Mouse (Mus musculus) urinary bladder, postnatal 36 days (tissue): Measurements from ENCODE around the gene Nfatc2.

Experiments
- DNase-seq, 2 experiments: peaks; one replicate each; pipeline ENCODE4 v3.0.0; 2022; ENCODE audit warnings: low spot score in 2 of 2, mixed read lengths in 1 of 2

Gene Nfatc2

DNA sequence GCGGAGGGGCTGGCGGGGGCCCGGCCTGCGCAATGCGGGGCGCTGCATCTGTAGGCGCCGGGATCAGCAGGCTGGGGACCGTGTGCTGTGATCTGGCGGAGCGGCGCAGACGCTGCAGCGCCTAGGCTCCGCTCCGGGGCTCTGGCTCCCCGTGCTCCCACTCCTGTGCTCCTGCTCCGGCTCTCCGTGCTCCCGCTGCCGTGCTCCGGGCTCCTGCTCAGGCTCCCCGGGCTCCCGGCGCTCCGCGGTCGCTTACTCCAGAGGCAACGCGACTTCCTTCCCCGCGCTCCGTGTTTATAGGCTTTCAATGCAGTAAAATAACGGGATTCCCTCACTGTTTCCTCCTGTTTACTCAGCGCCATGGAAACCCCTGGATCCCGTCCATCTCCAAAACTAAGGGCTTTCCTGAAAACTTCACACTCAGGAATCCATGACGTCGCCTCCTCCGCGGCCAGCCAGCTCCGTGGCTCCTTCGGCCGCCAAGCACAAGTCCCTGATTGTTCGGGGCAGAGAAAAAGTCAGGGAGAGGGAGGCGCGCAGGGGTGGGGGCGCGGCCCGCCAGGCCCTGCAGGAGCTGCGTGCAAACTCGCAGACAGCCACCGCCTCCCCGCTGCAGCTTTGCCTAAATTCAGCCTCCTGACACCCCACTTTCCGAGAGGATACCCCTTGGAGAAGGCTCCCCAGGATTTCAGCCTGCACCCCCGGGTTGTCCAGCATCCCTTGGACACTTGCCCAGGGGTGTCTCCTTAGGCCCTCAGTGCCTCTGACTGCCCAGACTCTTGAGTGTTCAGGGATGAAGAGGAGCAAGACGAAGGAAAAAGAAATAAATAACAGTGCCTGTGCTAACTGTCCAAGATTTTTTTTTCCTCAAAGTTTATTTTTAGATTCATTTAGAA is at the start of gene Nfatc2:
Nfatc2 (minus strand) TSS at position 167 of the 896 bp plus-strand sequence.
- DNase-seq, result peak; percentile 60 to 85

DNA sequence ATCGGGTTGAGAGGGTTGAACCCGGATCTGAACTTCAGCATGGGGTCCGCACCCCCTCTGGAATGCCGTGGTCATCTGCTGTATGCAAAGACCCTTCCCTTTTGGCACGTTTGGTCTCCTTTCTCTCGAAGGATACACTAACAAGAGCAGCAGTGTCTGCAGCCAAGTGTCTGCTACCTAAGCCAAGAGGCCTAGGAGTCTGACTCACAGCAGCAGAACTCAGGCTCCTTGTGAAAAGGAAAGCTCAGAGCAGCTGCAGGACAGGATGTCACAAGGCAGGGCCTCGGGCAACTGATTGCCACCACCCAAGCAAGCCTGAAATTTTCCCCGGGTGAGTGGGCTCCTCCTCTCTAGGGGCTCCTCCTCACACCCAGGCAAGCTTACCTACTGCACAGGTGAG is 46.7 kb upstream of the Nfatc2 start:
- no peak for DNase-seq

DNA sequence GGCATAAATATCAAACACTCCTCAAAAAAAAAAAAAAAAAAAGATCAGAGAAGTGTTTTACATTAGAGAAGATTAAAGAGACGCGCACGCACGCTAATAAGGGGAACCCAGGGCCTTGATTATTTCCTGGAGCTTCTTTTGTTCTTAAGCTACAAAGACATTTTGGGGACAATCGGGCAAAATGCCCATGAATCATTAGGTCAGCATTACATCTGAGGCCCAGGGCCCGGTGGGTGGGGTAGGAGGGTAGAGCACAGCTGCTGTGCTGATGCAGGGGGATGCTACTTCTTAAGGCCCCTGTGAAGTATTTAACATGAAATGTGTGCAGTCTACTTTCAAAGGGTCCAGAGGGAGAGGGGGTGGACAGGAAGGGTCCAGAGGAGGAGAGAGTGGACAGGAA is 43.4 kb upstream of the Nfatc2 start:
- DNase-seq, result no peak

DNA sequence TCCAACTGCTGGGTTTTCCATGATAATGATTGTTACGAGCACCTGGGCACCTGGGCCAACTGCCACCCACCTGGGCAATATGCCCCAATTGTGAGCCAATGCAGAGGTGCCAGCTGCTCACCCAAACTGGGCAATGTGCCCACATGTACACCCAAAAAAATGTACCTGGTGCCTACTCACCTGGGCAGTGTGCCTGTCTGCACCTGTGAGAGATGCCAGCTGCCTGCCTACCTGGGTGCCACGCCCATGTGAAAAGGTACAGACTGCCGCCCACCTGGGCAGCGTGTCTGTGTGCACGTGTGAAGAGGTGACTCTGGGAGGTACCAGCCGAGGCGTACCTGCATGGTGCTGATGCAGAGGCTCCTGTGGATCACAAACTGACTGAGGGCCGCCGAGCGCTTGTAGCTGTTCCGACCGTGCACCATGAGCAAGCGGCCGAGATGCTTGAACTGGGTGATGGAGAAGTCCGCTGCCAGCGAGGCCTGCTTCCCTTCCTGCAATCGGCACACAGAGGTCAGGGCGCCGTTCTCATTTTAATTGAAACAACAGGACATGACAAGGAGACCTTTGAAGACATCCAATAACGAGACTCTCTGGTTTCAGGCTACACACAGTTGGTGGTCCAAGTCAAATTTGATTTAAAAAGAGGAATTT is 42.2 kb upstream of the Nfatc2 start:
- DNase-seq, result no peak

DNA sequence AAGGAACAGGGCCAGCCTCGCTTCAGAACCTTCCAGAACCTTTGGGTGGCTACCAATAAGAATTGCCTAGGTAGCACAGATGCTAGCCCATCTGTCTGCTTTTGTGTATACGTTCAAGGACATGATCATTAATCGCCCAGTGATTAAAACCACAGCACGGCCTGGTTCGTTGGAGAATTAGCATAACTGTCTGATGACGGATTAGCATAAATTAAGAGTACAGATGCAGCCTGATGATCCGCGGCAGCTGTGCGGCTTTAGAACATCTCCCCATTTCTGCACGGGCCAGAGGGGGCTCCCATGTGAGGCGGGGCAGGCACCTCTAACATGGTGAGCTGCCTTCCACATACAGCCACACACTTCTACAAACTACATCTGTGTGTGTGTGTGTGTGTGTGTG is 40.7 kb upstream of the Nfatc2 start:
- DNase-seq, result no peak

DNA sequence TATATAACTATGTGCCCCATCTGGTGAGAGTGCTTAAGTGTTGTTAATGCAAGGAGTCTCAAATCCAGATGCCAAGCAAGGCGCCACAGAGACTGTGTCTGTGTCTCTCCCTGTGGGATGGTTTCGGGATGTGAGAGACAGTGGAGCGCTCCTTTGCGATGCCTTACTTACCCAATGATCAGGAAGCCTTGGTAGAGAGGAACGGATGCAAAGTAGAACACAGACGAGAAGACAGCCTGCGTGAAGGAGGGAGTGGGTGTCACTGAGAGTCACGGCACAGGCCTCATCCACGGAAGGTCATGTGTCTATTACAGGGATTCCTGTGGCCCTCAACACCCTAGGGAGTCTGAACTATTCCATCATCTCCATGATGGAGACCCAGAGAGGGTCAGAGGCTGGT is 39.0 kb upstream of the Nfatc2 start:
- DNase-seq, result no peak

DNA sequence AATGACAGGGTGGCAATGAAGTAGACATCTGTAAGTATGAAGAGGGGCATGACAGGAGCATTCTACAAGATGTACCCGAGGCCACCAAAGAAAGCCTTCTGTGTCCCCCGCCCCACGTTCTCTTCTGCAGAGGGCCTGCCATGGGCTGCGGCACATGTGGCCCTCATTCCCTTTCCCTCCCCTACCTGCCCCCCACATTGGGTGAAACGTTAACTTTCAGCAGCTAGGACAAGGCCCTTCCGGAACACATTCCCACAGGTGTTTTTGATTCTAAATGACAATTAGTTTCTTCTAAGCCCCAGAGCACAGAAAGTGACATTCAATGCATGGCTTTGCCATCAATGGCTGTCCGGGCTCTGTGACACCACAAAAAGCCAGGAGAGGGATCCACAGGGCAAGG is 33.4 kb upstream of the Nfatc2 start:
- no peak for DNase-seq

DNA sequence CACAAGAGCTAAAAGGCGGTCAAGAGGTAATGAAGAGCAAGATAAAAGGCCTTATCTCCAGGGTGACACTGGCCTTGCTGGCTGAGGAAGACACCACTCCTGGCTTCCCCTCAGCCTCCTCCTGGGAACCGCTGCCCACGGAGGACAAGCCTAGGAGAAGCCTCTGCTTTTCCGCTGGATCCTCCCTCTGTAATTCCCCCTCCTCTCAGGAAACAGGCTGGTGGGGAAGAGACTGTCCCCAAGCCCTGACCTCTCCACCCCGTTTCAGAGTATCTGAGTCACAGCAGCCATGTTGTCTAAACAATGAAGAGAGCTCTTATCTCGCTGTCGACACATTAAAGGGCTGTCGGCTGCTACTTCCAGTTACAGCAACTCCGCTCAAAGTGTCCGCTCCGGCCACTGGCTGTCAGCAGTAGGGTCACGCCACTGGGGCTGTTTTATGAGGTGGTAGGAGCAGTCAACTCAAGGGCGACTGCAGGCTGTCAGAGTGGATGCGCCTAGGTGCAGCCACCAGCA is 31.9 kb upstream of the Nfatc2 start:
- no peak for DNase-seq

DNA sequence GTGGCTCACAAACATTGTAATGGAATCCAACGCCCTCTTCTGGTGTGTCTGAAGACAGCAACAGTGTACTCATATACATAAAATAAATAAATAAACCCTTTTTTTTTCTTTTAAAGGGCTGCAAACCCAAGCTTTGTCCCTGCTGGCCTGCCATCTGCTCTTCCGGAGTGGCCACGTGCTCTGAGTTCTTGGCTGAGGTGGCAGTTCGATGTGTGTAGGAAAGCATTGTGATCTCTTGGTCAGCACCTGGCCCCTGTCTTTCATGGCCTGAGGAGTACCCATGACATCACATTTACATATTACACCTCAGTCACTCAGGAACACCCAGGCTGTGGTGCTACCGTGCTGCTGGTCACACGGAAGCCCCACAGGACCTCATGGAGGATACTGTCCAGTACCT is 31.1 kb upstream of the Nfatc2 start:
- DNase-seq, result no peak

DNA sequence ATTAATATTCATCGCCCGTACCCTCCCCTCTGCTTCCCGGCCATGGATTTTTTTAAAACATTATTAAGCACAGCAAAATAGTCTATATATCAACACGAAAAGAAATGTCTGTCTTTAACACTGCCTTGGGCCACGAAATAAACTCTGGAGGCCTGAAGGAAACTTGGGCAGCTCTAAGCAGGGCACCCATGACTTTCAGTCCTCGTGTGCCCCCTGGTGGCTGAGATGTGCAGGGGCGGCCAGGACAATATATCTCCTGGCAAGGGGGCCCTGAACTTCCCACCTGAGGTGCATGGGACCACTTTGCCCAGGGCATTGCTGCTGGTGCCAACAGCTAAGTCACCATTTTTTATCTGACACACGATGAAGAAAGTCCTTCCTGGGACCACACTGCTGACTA is 27.3 kb upstream of the Nfatc2 start:
- DNase-seq, result peak; percentile 66 to 78

DNA sequence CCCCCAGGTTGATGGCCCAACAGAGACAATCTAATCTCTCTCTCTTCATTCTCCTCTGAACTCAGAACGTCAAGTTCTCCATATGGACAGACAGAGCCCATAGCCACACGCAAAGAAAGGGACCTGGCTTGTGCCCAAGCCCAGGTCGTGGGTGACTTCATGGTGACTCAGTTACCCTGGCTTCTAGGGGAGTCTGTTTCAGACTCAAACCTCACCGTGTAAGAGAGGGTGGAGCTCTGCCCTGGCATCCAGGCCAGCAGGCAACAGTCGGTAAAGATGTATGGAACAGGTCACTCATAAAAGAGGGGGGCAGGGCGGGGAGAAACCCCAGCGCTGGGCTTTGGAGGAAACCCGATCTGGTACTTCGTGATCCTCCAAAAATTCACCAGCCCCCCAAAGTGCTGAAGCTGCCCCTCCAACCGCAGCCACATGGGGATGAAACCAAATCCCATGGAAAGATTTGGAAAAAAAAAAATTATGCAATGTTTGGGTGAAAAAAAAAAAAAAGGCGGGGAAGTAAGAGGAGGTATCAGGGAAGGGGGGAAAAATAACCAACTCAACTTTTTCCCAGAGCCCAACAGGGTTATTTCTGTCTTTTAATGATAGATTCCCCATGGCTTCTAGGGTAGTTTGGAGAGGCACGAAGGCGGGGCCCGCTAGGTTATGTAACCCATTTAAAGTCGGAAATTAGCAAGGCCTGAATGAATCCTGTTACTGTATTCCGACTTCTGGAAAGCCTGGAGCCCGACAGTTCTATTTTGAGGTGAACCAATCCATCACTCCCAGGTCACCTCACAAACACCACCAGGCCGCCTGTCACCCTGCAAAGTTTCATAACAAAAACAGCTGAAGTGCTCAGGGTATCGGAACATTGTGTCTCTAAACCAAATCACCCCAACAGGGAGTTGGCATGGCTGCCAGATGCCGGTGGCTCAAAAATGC is 26.6 kb upstream of the Nfatc2 start:
- DNase-seq, result no peak

DNA sequence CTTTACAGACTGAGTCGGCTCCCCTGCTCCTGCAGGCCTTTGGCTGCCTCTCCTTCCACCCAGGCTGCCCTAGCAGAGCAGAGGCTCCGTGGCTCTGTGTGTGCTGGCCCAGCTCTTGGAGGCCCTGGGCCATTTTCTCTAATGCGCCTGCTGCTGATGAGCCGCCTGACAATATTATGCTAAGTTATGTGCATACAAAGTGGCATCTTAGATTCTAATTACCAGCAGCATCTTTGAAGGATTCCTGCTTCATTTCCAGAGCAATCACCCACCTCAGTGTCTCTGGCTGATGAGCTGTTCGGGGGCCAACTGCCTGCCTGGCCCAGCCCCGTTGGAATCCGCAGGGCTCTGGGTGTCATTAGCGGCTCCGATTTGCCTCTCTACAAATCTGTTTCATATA is 24.9 kb upstream of the Nfatc2 start:
- no peak for DNase-seq

DNA sequence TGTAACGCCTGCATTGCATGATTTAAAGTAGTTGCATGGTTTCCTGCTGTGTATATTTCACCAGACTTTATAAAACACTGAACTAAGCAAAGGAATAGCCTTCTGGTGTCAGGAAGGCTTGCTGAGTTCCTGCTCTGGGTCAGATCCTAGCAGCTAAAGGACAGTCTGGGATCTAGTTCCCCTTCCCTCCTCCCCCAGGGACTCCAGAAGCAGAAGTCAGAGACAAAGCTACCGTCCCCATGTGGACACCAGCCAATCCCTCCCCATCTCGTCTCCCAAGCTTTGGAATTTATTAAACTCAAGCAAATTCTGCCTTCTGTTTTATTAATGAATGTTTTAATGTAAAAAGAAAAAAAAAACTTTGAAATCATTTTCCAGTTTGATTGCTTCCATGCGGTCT is 23.6 kb upstream of the Nfatc2 start:
- DNase-seq, result no peak

DNA sequence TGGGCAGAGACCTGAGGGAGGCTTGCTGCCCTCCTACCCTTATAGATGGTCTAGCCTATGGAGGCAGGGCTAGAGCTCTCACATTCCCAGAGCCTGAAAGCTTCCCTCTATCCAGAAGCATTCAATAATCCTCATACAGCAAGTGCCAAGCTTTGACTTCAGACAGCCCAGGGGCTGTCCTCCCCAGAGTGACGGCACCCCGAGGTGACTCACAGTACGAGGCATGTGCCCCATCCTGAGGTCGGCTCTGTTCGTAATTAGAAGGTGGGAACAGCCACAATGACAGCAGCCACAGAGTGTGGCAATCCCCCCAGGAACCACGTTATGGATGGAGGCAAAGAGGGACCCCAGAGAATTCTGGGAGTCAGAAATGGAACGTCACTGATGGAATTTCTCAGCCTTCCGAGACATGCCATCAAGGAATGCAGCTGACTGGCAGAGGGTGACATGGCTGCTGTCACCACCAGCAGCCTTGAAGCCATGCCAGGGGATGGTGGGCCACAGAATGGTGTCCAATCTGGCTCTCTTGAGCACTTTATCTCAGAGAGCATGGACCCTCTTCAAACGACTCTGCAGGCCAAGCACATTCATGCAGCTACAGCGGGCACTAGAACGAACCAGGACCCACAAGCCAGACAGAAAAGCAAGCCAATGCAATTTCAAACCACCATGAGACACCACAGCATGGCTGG is 19.8 kb upstream of the Nfatc2 start:
- DNase-seq, result no peak

DNA sequence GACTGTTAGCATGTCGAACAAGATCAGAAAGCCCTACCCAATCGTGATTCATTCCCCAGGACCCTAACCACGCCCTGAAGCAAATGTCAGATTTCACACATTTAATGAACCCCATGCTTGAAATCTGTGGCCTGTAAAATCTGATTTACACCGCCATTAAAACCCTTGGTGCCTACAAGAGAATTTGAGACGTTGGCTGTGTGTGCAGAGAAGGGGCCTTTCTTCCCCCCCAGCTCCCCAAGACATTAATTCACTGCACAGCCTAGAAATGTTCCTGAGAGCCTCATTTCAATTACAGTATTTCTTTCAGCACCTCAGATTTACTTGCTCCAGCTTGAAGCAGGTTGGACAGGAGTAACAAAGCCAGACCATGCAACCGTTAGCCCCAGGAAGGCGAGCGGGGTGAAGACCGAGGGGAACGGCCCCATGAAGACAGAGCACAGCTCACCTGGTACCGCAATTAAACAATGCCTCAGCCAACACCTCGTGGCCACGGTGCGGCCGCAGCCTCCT is 16.8 kb upstream of the Nfatc2 start:
- DNase-seq, result no peak

DNA sequence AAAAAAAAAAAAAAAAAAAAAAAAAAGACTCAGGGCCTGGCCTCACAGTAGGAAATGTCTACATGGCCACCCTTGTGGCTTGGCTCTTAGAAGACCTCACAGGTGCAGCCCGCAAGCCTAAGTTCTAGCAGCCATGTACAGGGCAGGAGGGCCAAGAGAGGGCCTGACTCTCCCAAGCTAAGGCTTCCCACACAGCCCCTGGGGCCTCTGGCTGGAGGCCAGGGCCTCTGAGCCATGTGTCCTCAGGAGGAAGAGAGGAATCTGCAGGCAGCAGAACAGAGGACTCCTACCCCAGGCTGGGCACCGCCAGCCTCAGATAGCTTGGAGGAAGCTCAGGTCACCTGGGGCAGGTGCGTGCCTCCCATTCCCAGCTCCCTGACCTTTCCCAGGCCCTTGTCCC is 13.7 kb upstream of the Nfatc2 start:
- no peak for DNase-seq

DNA sequence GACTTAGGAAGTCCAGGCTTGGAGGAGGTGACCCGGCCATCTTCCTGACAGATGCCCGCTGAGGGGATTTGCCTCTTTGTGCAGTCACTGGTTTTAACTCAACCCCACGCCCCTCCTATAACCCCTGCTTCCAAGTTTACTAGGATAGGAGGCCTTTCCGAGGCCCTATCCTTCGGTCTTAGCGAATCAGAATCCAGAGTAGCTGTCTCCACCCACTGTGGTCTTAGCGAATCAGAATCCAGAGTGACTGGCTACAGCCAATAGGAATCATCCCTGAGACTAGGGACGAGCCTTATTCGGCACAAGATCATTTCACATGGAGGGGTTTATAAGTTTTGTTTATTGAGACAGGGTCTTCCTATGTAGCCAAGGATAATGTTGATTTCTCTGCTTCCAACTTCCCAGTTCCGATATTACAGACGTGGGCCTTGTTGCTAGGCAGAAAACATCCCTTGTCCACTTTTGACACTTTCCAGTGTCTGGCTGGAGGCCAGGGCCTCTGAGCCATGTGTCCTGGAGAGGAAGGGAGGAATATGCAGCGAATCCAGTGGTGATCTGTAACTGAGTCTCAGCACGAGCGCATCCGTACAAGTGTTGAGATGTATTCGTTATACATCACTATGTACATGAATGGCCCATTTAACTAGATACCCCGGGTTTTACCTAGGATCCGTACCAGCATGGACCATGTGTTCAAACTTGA is 12.9 kb upstream of the Nfatc2 start:
- DNase-seq, result no peak

DNA sequence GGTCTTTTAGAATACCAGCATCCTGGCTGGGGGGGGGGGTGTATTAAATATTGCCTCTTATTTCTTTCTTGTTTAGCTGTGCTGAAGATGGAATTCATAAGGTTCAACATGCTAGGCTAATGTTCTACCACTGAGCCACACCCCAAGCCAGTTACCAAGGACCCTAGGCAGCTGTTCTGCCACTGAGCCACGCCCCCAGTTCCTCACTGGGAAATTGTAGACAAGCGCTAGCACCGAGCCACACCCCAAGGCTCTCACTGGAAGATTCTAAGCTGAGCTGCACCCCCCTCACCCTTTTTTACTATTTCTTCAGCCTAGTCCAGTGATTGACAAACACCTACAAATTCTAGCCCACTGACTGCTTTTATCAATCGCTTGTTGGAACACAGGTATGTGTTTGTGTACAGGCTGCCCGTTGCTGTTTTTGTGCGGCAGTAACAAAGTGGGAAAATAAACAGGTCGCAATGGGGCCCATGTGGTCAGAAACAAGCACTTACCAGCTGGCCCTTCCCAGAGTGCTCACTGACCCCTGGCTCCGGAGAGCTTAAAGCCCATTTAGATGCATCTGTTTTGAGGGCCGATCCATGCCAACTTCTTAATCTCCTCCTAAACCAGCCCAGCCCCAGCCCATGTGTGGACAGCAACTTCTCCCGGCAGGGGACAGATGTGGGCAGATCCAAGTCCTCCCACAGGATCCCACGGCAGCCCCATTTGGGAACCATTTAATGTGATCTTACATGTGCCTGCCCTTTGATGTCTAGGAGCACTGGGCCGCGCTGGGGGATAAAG is 11.8 kb upstream of the Nfatc2 start:
- DNase-seq, result no peak

DNA sequence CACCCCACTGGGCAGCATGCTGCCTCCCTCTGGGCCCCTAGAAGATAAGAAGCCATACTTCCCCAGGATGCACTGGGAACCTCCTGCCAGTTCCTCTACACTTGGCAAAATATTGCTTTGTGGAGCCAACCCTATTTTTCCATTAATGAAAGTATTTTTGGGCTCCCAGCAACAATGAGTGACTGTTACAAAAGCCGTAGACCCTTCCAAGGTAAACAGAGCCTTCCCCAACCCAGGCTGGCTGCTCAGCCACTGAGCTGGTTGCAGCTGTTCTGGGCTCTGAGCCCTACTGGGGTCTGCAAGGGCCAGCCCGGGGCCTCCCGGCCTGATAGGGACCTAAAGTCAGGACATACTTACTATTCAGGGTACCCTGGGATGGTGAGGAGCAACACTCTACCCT is 9.5 kb upstream of the Nfatc2 start:
- DNase-seq, result no peak
